Mouse (Mus musculus): ENCODE data around the gene Unk. TPM values are rescaled to one million over a fixed set of nuclear protein-coding genes. Genes with fewer than 3 reads are reported as not detected.
"Not testable (repeated sequence)": the region's sequence is repeated elsewhere in the genome, so short reads cannot be mapped to it uniquely, and the experiment has no call there.

The Unk gene
- polyA plus RNA-seq, 1 experiment: 121 TPM

DNA sequence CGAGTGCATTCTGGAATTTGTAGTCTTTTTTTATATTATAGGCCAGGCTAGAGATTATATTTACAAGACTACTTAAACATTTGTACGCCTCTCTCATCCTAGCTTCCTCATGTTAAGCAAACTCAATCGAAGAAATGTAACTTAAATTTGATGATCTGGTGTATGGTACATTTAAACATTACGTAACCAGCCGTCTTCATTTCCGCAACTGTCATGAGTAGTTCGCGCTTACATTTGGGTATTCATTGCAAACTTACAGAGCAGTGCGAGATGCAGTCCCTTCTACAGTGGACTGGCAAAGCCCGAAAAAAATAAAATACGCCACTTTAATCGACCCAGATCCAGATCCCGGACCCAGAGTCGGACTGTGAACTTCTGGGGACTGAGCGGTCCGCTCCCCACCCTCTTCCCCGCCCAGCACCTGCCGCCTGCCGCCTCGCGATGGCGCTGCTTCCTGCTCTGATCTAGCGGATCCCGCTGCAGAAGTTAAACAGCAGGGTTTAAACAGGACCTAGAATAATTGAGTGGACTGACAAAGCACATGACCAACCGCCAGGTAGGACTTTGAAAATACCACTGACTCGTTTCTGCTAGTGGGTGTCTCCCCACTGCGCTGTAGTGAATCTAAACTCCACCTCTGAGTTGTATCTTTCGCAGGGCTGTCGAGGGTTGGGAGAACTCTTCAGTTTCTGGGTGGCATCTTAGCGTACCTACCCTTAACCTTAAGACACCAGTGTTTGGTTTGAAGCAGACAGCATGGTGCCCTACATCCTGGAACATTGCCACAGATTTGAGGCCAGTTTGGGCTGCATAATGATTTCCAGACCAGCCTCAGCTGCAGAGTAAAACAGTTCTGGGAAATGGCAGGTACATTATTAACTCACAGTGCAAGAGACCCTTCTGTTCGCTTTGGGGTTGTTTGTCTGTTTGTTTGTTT is 57.3 kb downstream of the Unk start:
- Histone ChIP-seq H3K36me3 (ENCODE audit: control insufficient read depth, insufficient read depth, low read length) (peaks cover 9% of the 10 kb centered on the region), H3K27me3 (ENCODE audit: control insufficient read depth, insufficient read depth, low read length) (no peaks in the 10 kb centered on the region), H3K27ac (ENCODE audit: control insufficient read depth, insufficient read depth, low read length) (peak overlapping the region; percentile 74), H3K4me1 (replicated peaks; ENCODE audit: control insufficient read depth, insufficient read depth, low read length) (peaks cover 9% of the 10 kb centered on the region), H3K4me3 (ENCODE audit: control insufficient read depth, insufficient read depth, low read length) (peak overlapping the region; percentile 61)
- 0 out of 2 replicates have a peak, but pooled peaks have one; percentile 26 for TF ChIP-seq POLR2A (IDR thresholded peaks at IDR 0.05; ENCODE audit: control insufficient read depth, extremely low read depth, insufficient read depth, low read length, poor library complexity)
- TF ChIP-seq CTCF (IDR thresholded peaks at IDR 0.05; ENCODE audit: borderline replicate concordance, control insufficient read depth, extremely low read depth, insufficient read depth, low read length, poor library complexity): peak; percentile 87
- 1% methylated on average over 31 of the region's 31 CpGs for WGBS
- peak; percentile 92 for DNase-seq

DNA sequence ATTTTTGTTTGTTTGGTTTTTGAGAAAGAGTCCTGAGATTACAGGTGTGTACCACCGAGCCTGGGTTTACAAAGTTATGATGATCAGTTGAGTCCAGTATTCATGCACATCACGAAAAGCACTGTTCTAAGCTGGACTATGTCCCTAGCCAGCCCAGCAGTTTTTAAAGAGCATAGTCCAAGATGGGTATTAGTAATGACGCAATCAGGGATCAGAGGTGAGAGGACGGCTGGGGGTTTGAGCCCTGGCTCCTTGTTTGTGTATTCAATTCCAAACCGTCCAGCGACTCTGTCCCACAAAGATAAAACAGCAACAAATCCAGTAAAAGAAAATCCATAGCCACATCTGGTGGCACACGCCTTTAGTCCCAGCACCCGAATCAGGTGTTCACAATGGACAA is 58.1 kb downstream of the Unk start:
- WGBS: 89% methylated on average over 8 of the region's 8 CpGs
- no peak overlapping the region for H3K27ac ChIP-seq (ENCODE audit: control insufficient read depth, insufficient read depth, low read length)
- DNase-seq: no peak

DNA sequence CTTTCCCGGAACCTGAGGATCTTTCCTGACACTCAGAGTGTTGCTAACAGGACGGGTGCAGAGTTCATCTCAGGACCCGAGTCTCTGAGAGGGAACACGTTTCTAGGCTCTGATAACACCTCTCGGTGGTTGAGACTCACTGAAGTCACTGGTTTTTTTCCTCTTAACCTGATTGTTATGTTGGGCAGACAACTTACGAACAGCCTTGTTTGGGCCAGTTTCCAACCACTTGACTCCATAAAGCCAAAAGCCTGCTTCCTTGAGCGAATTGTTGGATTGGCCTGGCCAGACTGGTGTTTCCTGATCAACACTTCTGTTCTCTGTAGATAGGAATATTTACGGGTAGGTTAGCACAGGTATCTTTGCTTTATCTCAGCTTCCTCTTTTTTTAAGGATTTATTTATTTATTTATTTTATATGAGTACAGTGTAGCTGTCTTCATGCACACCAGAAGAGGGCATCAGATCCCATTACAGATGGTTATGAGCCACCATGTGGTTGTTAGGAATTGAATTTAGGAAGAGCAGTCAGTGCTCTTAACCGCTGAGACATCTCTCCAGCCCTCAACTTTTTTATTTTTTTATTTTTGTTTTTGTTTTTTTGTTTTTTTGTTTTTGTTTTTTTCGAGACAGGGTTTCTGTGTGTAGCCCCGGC is 58.7 kb downstream of the Unk start:
- H3K36me3 ChIP-seq (ENCODE audit: control insufficient read depth, insufficient read depth, low read length): no peaks in the 10 kb centered on the region
- WGBS: 61% methylated on average over 11 of the region's 11 CpGs
- H3K4me1 ChIP-seq (replicated peaks; ENCODE audit: control insufficient read depth, insufficient read depth, low read length): peaks cover 9% of the 10 kb centered on the region
- no peak overlapping the region for H3K4me3 ChIP-seq (ENCODE audit: control insufficient read depth, insufficient read depth, low read length)
- no peaks in the 10 kb centered on the region for H3K27me3 ChIP-seq (ENCODE audit: control insufficient read depth, insufficient read depth, low read length)
- TF ChIP-seq CTCF (IDR thresholded peaks at IDR 0.05; ENCODE audit: borderline replicate concordance, control insufficient read depth, extremely low read depth, insufficient read depth, low read length, poor library complexity): no peak
- no peak for TF ChIP-seq POLR2A (IDR thresholded peaks at IDR 0.05; ENCODE audit: control insufficient read depth, extremely low read depth, insufficient read depth, low read length, poor library complexity)
- DNase-seq: no peak
- H3K27ac ChIP-seq (ENCODE audit: control insufficient read depth, insufficient read depth, low read length): no peak overlapping the region

More for the DNA sequence above, 58.1 kb downstream of the Unk start:
- TF ChIP-seq POLR2A (IDR thresholded peaks at IDR 0.05; ENCODE audit: control insufficient read depth, extremely low read depth, insufficient read depth, low read length, poor library complexity) (no peak), CTCF (IDR thresholded peaks at IDR 0.05; ENCODE audit: borderline replicate concordance, control insufficient read depth, extremely low read depth, insufficient read depth, low read length, poor library complexity) (no peak)
- Histone ChIP-seq H3K4me1 (replicated peaks; ENCODE audit: control insufficient read depth, insufficient read depth, low read length) (peaks cover 9% of the 10 kb centered on the region), H3K27me3 (ENCODE audit: control insufficient read depth, insufficient read depth, low read length) (no peaks in the 10 kb centered on the region), H3K4me3 (ENCODE audit: control insufficient read depth, insufficient read depth, low read length) (no peak overlapping the region), H3K36me3 (ENCODE audit: control insufficient read depth, insufficient read depth, low read length) (peaks cover 5% of the 10 kb centered on the region)

DNA sequence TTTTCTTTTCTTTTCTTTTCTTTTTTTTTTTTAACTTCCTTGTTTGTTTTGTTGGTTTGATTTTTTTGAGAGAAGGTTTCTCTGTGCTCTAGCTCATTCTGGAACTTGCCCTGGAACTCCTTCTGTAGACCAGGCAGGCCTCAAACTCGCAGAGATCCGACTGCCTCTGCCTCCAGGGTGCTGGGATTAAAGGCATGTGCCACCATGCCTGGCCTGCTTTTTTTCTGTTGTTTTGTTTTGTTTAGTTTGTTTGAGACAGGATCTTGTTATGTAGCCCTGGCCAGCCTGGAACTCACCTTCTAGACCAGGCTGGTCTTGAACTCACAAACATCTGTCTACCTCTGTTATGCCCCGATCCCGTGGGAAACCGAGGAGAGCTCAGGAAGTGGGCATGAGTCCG is 59.4 kb downstream of the Unk start:
- Histone ChIP-seq H3K4me3 (ENCODE audit: control insufficient read depth, insufficient read depth, low read length) (no peak overlapping the region), H3K4me1 (replicated peaks; ENCODE audit: control insufficient read depth, insufficient read depth, low read length) (peaks cover 9% of the 10 kb centered on the region), H3K27me3 (ENCODE audit: control insufficient read depth, insufficient read depth, low read length) (no peaks in the 10 kb centered on the region), H3K27ac (ENCODE audit: control insufficient read depth, insufficient read depth, low read length) (no peak overlapping the region), H3K36me3 (ENCODE audit: control insufficient read depth, insufficient read depth, low read length) (no peaks in the 10 kb centered on the region)
- WGBS: 95% methylated on average over 6 of the region's 6 CpGs
- no peak for TF ChIP-seq POLR2A (IDR thresholded peaks at IDR 0.05; ENCODE audit: control insufficient read depth, extremely low read depth, insufficient read depth, low read length, poor library complexity)
- no peak for TF ChIP-seq CTCF (IDR thresholded peaks at IDR 0.05; ENCODE audit: borderline replicate concordance, control insufficient read depth, extremely low read depth, insufficient read depth, low read length, poor library complexity)
- DNase-seq: no peak

DNA sequence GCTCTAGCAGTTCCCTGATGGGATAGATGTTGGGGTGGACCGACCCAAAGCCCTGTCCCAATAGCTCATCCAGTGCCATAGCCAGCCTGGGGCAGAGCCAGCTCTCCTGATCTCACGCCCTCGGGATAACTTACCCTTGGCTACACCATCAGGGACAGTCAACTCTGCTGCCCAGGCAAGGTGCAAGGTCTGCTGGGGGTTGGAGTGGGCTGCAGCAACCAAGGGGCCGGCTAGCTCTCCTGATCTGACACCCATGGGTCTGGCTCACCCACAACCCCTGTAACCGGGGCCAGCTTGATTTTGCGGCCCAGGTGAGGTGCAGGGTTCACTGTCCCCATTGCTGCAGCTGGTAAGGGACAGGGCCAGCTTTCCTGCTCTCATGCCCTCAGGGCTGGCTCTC is 61.5 kb downstream of the Unk start:
- no peak for TF ChIP-seq POLR2A (IDR thresholded peaks at IDR 0.05; ENCODE audit: control insufficient read depth, extremely low read depth, insufficient read depth, low read length, poor library complexity)
- TF ChIP-seq CTCF (IDR thresholded peaks at IDR 0.05; ENCODE audit: borderline replicate concordance, control insufficient read depth, extremely low read depth, insufficient read depth, low read length, poor library complexity): no peak
- no peak for DNase-seq
- Histone ChIP-seq H3K27ac (ENCODE audit: control insufficient read depth, insufficient read depth, low read length) (no peak overlapping the region), H3K36me3 (ENCODE audit: control insufficient read depth, insufficient read depth, low read length) (no peaks in the 10 kb centered on the region), H3K4me1 (replicated peaks; ENCODE audit: control insufficient read depth, insufficient read depth, low read length) (peaks cover 5% of the 10 kb centered on the region), H3K27me3 (ENCODE audit: control insufficient read depth, insufficient read depth, low read length) (no peaks in the 10 kb centered on the region), H3K4me3 (ENCODE audit: control insufficient read depth, insufficient read depth, low read length) (no peak overlapping the region)
- 95% methylated on average over 6 of the region's 6 CpGs for WGBS

DNA sequence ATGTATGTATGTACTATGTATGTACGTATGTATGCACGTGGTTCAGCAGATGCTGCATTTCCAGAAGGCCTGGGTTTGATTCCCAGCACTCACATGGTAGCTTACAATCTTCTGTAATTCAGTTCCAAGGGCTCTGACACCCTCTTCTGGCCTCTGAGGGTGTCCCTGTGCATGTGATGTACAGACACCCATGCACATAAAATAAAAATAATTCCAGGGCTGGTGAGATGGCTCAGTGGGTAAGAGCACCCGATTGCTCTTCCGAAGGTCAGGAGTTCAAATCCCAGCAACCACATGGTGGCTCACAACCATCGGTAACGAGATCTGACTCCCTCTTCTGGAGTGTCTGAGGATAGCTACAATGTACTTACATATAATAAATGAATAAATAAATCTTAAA is 62.8 kb downstream of the Unk start:
- DNase-seq; H3K27ac ChIP-seq (ENCODE audit: control insufficient read depth, insufficient read depth, low read length); H3K4me1 ChIP-seq (replicated peaks; ENCODE audit: control insufficient read depth, insufficient read depth, low read length); H3K4me3 ChIP-seq (ENCODE audit: control insufficient read depth, insufficient read depth, low read length); H3K36me3 ChIP-seq (ENCODE audit: control insufficient read depth, insufficient read depth, low read length); H3K27me3 ChIP-seq (ENCODE audit: control insufficient read depth, insufficient read depth, low read length): not testable (repeated sequence)
- WGBS: 95% methylated on average over 6 of the region's 6 CpGs

Measured in thymus, adult 2 months (tissue).